Mouse (Mus musculus): ENCODE results near the gene Pde6h. TPM values are rescaled to one million over a fixed set of nuclear protein-coding genes. Genes with fewer than 3 reads are reported as not detected.

The Pde6h gene
- polyA plus RNA-seq, 1 experiment from 2014 or later, result not detected

GRCm38 (mm10) chr6:137004359-137004758 lies 80.7 kb downstream of the Pde6h start:
- H3K4me3 ChIP-seq (ENCODE audit: low read depth, low read length), result no peak overlapping the region
- H3K36me3 ChIP-seq (ENCODE audit: control insufficient read depth, insufficient read depth, low read length), result no peaks in the 10 kb centered on the region
- no peak overlapping the region for H3K4me2 ChIP-seq (ENCODE audit: low read length)
- no peaks in the 10 kb centered on the region for H3K9me3 ChIP-seq (replicated peaks; ENCODE audit: control insufficient read depth, low read length)
- no peak for DNase-seq (ENCODE audit: low spot score)
- H3K9ac ChIP-seq (ENCODE audit: low read length), result no peak overlapping the region
- ATAC-seq, result no peak
- 90% methylated on average over 4 of the region's 4 CpGs for WGBS
- no peaks in the 10 kb centered on the region for H3K4me1 ChIP-seq (ENCODE audit: control insufficient read depth, insufficient read depth, low read length)
- H3K27ac ChIP-seq (ENCODE audit: low read depth, low read length), result no peak overlapping the region
- no peaks in the 10 kb centered on the region for H3K27me3 ChIP-seq (replicated peaks; ENCODE audit: control insufficient read depth, insufficient read depth, low read length)

- ATAC-seq (no peak), DNase-seq (ENCODE audit: low spot score) (no peak)
- Histone ChIP-seq H3K4me3 (ENCODE audit: low read depth, low read length) (no peak overlapping the region), H3K4me1 (ENCODE audit: control insufficient read depth, insufficient read depth, low read length) (no peaks in the 10 kb centered on the region), H3K9ac (ENCODE audit: low read length) (no peak overlapping the region), H3K27me3 (replicated peaks; ENCODE audit: control insufficient read depth, insufficient read depth, low read length) (no peaks in the 10 kb centered on the region), H3K9me3 (replicated peaks; ENCODE audit: control insufficient read depth, low read length) (no peaks in the 10 kb centered on the region), H3K27ac (ENCODE audit: low read depth, low read length) (no peak overlapping the region), H3K4me2 (ENCODE audit: low read length) (no peak overlapping the region), H3K36me3 (ENCODE audit: control insufficient read depth, insufficient read depth, low read length) (no peaks in the 10 kb centered on the region)
- 89% methylated on average over 5 of the region's 5 CpGs for WGBS
Observed at GRCm38 (mm10) chr6:137011187-137011586, 87.6 kb downstream of the Pde6h start.

DNA sequence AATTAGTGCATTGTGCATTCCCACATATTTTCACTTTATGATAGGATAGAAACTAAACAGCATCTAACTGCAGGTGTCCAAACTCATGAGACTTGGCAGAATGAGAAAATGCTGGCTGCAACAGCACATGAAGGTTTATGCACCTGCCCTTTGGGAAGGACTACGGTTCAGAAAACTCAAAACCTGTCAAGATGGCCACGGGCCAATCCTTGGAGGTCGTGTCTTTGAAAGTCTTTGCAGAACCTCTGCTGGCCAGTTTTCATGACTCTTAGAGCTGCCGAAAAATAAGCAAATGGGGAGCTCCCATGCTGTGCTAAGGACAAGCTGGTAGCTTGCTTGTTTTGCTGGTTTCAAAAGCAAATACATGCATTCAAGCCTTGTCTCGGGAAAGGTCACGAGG lies 90.7 kb downstream of the Pde6h start:
- Histone ChIP-seq H3K9ac (ENCODE audit: low read length) (no peak overlapping the region), H3K36me3 (ENCODE audit: control insufficient read depth, insufficient read depth, low read length) (no peaks in the 10 kb centered on the region), H3K27me3 (replicated peaks; ENCODE audit: control insufficient read depth, insufficient read depth, low read length) (no peaks in the 10 kb centered on the region), H3K4me2 (ENCODE audit: low read length) (no peak overlapping the region), H3K9me3 (replicated peaks; ENCODE audit: control insufficient read depth, low read length) (no peaks in the 10 kb centered on the region), H3K27ac (ENCODE audit: low read depth, low read length) (no peak overlapping the region), H3K4me3 (ENCODE audit: low read depth, low read length) (no peak overlapping the region), H3K4me1 (ENCODE audit: control insufficient read depth, insufficient read depth, low read length) (no peaks in the 10 kb centered on the region)
- ATAC-seq, result no peak
- 83% methylated on average over 6 of the region's 6 CpGs for WGBS
- no peak for DNase-seq (ENCODE audit: low spot score)

GRCm38 (mm10) chr6:137017216-137017973 lies 93.8 kb downstream of the Pde6h start:
- WGBS, result 86% methylated on average over 7 of the region's 7 CpGs
- H3K27me3 ChIP-seq (replicated peaks; ENCODE audit: control insufficient read depth, insufficient read depth, low read length), result no peaks in the 10 kb centered on the region
- DNase-seq (ENCODE audit: low spot score) (no peak), ATAC-seq (no peak)
- no peak overlapping the region for H3K27ac ChIP-seq (ENCODE audit: low read depth, low read length)
- H3K4me2 ChIP-seq (ENCODE audit: low read length), result no peak overlapping the region
- no peaks in the 10 kb centered on the region for H3K4me1 ChIP-seq (ENCODE audit: control insufficient read depth, insufficient read depth, low read length)
- H3K36me3 ChIP-seq (ENCODE audit: control insufficient read depth, insufficient read depth, low read length), result no peaks in the 10 kb centered on the region
- H3K9me3 ChIP-seq (replicated peaks; ENCODE audit: control insufficient read depth, low read length), result no peaks in the 10 kb centered on the region
- no peak overlapping the region for H3K4me3 ChIP-seq (ENCODE audit: low read depth, low read length)
- no peak overlapping the region for H3K9ac ChIP-seq (ENCODE audit: low read length)

Other genes with a start within 250 kb of the Pde6h start
- 0.12 and 0.18 TPM in 2 replicates for gene Gucy2c, start 142.1 kb upstream of the Pde6h start, polyA plus RNA-seq (2014; fragmentation: Nextera tagmentation; extraction: Ambion mirVana)
- 0.61 and 1.5 TPM in 2 replicates for gene Hist4h4, start 119.4 kb upstream of the Pde6h start, polyA plus RNA-seq (2014; fragmentation: Nextera tagmentation; extraction: Ambion mirVana)
- 97.3 and 108 TPM in 2 replicates for gene H2afj, start 115.6 kb upstream of the Pde6h start, polyA plus RNA-seq (2014; fragmentation: Nextera tagmentation; extraction: Ambion mirVana)
- gene BC049715, start 96.2 kb upstream of the Pde6h start, polyA plus RNA-seq (2014; fragmentation: Nextera tagmentation; extraction: Ambion mirVana), result 0.86 and 1.2 TPM in 2 replicates
- gene Wbp11, start 95.6 kb upstream of the Pde6h start, polyA plus RNA-seq (2014; fragmentation: Nextera tagmentation; extraction: Ambion mirVana), result 65.3 and 76.5 TPM in 2 replicates
- 1.1 and 1.5 TPM in 2 replicates for gene Smco3, start 88.4 kb upstream of the Pde6h start, polyA plus RNA-seq (2014; fragmentation: Nextera tagmentation; extraction: Ambion mirVana)
- 0.14 TPM in 1 of 2 replicates, not detected in the other for gene Art4, start 66.1 kb upstream of the Pde6h start, polyA plus RNA-seq (2014; fragmentation: Nextera tagmentation; extraction: Ambion mirVana)
- gene Mgp, start 48.0 kb upstream of the Pde6h start, polyA plus RNA-seq (2014; fragmentation: Nextera tagmentation; extraction: Ambion mirVana), result 5.0 and 9.4 TPM in 2 replicates
- gene Erp27, start 1.7 kb upstream of the Pde6h start, polyA plus RNA-seq (2014; fragmentation: Nextera tagmentation; extraction: Ambion mirVana), result 0.23 and 0.28 TPM in 2 replicates
- gene Arhgdib, start 18.1 kb downstream of the Pde6h start, polyA plus RNA-seq (2014; fragmentation: Nextera tagmentation; extraction: Ambion mirVana), result 17.9 and 18.8 TPM in 2 replicates
- gene Rerg, start 246.7 kb downstream of the Pde6h start, polyA plus RNA-seq (2014; fragmentation: Nextera tagmentation; extraction: Ambion mirVana), result 4.8 and 6.2 TPM in 2 replicates

Data from forebrain, embryonic 14.5 days (tissue).